Mouse (Mus musculus): ENCODE measurements around the gene Mia. TPM values are rescaled to one million over a fixed set of nuclear protein-coding genes. Genes with fewer than 3 reads are reported as not detected.

Gene Mia
- polyA plus RNA-seq, 1 experiment from 2014 or later = 28.5 TPM

DNA sequence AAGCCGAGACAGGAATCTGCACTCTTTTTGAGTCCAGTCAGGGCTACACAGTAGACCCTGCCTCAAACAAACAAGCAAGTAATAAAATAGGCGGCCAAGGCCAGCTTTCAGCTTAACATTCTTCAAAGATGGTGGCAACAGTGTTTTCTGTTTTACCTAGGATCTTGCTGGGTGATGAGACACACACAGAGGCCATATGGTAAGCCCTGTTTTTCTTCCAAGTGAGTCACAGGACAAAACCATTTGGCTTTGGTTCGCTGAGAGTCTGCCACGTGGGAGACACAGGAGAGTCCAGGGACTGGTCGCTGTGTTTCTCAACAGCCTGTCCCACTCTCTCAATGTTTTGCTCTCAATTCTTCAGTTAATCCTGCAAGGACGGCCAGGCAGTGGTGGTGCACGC is 37.6 kb upstream of the Mia start:
- H3K27me3 ChIP-seq (ENCODE audit: control insufficient read depth, insufficient read depth, low read length) = no peaks in the 10 kb centered on the region
- H3K27ac ChIP-seq = no peak overlapping the region
- H3K4me2 ChIP-seq (replicated peaks) = no peak overlapping the region
- peaks cover 1% of the 10 kb centered on the region; the same call in 1 of the 2 replicates for H3K4me1 ChIP-seq (replicated peaks; ENCODE audit: control insufficient read depth, insufficient read depth, low read length)
- H3K36me3 ChIP-seq (replicated peaks; ENCODE audit: control insufficient read depth, insufficient read depth) = peaks cover 73% of the 10 kb centered on the region
- no peak overlapping the region for H3K4me3 ChIP-seq (replicated peaks; ENCODE audit: low read length)
- no peak for ATAC-seq (ENCODE audit: low FRiP score)
- no peaks in the 10 kb centered on the region for H3K9me3 ChIP-seq (ENCODE audit: control insufficient read depth, low read length)
- DNase-seq (ENCODE audit: low spot score) = no peak
- H3K9ac ChIP-seq = no peak overlapping the region
- WGBS = 89% methylated on average over 7 of the region's 7 CpGs

DNA sequence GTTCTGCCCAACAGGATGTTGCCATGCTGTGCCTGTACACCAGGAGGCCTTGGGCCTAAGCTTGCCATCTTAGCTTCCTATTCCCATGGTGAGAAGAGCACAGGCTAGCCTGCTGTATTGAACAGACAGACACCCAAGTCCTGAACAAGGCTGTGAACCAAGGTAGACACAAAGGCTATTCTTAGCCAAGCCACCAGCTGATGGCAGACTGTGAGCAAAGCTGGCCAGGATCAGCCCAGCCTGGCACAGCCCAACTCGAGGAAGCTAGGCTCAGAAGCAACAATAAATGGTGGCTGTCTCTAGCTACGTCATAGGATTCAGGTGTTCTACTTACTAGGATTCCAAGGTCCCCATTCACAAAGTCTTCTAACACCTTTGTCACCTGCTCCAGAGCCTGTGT is 31.7 kb upstream of the Mia start:
- H3K4me1 ChIP-seq (replicated peaks; ENCODE audit: control insufficient read depth, insufficient read depth, low read length) = no peaks in the 10 kb centered on the region
- no peak overlapping the region for H3K4me3 ChIP-seq (replicated peaks; ENCODE audit: low read length)
- H3K4me2 ChIP-seq (replicated peaks) = no peak overlapping the region
- H3K27me3 ChIP-seq (ENCODE audit: control insufficient read depth, insufficient read depth, low read length) = no peaks in the 10 kb centered on the region
- no peak for ATAC-seq (ENCODE audit: low FRiP score)
- no peak overlapping the region for H3K27ac ChIP-seq
- DNase-seq (ENCODE audit: low spot score) = no peak
- H3K9ac ChIP-seq = no peak overlapping the region
- peaks cover 97% of the 10 kb centered on the region for H3K36me3 ChIP-seq (replicated peaks; ENCODE audit: control insufficient read depth, insufficient read depth)
- no peaks in the 10 kb centered on the region for H3K9me3 ChIP-seq (ENCODE audit: control insufficient read depth, low read length)
- 94% methylated on average over 2 of the region's 2 CpGs for WGBS

DNA sequence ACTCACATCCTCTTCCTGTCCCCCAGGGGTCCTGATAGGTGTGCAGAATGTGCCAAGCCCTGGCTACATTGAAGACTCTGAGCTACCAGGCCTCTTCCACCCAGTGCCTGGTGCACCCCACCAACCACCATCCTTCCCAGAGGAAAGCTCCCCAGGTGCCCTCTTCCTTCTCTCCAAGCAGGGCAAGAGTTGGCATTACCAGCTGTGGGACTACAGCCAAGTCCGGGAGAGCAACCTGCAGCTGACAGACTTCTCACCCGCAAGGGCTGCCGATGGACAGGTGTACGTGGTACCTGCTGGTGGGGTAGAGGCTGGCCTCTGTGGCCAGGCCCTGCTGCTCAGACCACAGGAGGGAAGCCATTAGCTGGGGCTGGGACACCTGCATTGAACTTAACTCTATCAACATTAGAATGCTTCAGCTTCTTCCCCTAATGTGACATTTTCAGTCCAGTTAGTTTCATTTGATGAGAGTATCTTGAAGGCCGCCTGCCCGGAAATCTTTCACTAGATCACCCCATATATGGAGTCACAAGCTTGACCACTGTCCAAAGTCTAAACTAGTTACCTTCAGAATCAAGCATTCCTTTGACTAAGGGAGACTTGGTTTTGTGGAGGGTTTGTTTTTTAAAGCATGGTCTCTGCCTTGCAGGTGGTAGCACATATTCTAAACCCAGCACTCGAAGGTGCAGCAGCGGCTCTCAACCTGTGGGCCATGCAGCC is 22.9 kb upstream of the Mia start:
- Histone ChIP-seq H3K9ac (no peak overlapping the region), H3K36me3 (replicated peaks; ENCODE audit: control insufficient read depth, insufficient read depth) (peaks cover 65% of the 10 kb centered on the region), H3K27ac (no peak overlapping the region), H3K4me1 (replicated peaks; ENCODE audit: control insufficient read depth, insufficient read depth, low read length) (no peaks in the 10 kb centered on the region), H3K4me2 (replicated peaks) (no peak overlapping the region), H3K27me3 (ENCODE audit: control insufficient read depth, insufficient read depth, low read length) (no peaks in the 10 kb centered on the region), H3K4me3 (replicated peaks; ENCODE audit: low read length) (no peak overlapping the region), H3K9me3 (ENCODE audit: control insufficient read depth, low read length) (no peaks in the 10 kb centered on the region)
- WGBS = 96% methylated on average over 8 of the region's 8 CpGs
- DNase-seq (ENCODE audit: low spot score) = no peak
- ATAC-seq (ENCODE audit: low FRiP score) = no peak

DNA sequence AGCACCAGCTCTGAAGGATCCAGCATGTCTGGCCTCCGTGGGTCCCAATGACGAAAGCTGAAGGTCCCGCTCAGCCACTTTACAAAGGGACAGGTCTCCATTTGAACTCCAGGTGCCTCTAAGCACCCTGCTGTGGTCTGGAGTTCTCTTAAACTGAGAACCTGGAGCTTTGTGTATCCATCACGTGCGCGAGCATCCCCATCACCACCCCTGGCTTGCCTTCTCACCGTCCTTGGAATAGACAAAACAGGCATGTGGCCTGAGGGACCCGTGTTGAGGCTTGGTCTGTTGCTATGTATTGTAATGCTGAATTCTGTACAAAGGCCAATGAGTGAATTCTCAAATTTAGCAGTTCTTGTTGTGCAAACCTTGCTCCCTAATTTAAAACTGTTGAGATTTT is 17.8 kb upstream of the Mia start:
- Histone ChIP-seq H3K9me3 (ENCODE audit: control insufficient read depth, low read length) (no peaks in the 10 kb centered on the region), H3K4me1 (replicated peaks; ENCODE audit: control insufficient read depth, insufficient read depth, low read length) (peaks cover 15% of the 10 kb centered on the region), H3K27me3 (ENCODE audit: control insufficient read depth, insufficient read depth, low read length) (no peaks in the 10 kb centered on the region), H3K27ac (no peak overlapping the region), H3K9ac (no peak overlapping the region), H3K4me2 (replicated peaks) (no peak overlapping the region), H3K36me3 (replicated peaks; ENCODE audit: control insufficient read depth, insufficient read depth) (peaks cover 24% of the 10 kb centered on the region), H3K4me3 (replicated peaks; ENCODE audit: low read length) (no peak overlapping the region)
- DNase-seq (ENCODE audit: low spot score) (no peak), ATAC-seq (ENCODE audit: low FRiP score) (no peak)
- WGBS = 94% methylated on average over 8 of the region's 8 CpGs

DNA sequence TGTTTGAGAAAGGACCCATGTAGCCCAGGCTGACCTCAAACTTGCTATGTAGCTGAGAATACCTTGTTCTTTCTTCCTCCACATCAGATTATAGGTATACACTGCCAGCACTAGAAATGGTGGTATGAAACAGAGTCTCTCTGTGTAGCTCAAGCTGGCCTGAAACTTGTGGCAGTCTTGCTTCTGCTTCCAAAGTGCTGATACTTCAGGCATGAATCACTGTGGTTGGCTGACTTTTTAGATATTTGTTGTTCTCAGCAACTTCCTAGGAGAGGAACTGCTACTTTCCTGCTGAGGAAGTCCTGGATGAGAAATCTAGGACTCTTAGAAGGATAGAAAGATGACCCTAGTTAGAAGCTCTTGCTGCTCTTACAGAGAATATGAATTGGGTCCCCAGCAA is 17.4 kb upstream of the Mia start:
- ATAC-seq (ENCODE audit: low FRiP score) (no peak), DNase-seq (ENCODE audit: low spot score) (no peak)
- Histone ChIP-seq H3K27ac (no peak overlapping the region), H3K36me3 (replicated peaks; ENCODE audit: control insufficient read depth, insufficient read depth) (peaks cover 23% of the 10 kb centered on the region), H3K9ac (no peak overlapping the region), H3K9me3 (ENCODE audit: control insufficient read depth, low read length) (no peaks in the 10 kb centered on the region), H3K27me3 (ENCODE audit: control insufficient read depth, insufficient read depth, low read length) (no peaks in the 10 kb centered on the region), H3K4me1 (replicated peaks; ENCODE audit: control insufficient read depth, insufficient read depth, low read length) (peaks cover 15% of the 10 kb centered on the region), H3K4me2 (replicated peaks) (no peak overlapping the region), H3K4me3 (replicated peaks; ENCODE audit: low read length) (no peak overlapping the region)

DNA sequence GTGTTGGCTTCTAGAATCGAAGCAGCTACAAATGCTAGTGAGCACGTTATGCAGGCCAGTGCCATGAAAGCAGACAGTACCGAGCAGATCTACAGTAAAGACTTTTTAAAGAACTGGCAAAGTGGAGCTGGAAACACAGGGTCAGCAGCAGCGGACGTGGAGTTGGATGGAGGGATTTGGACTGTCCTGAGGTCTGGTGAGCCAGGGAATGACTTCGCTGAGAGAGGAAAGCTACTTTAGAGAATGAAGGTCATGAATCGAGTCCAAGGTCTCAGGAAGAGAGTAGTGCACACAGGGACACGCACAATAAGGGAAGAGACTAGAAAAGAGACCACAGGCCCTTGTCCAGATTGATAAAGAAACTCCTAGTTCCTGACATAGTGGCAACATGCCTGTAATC is 16.7 kb upstream of the Mia start:
- Histone ChIP-seq H3K9me3 (ENCODE audit: control insufficient read depth, low read length) (no peaks in the 10 kb centered on the region), H3K4me1 (replicated peaks; ENCODE audit: control insufficient read depth, insufficient read depth, low read length) (peaks cover 15% of the 10 kb centered on the region), H3K27me3 (ENCODE audit: control insufficient read depth, insufficient read depth, low read length) (no peaks in the 10 kb centered on the region), H3K9ac (no peak overlapping the region), H3K4me3 (replicated peaks; ENCODE audit: low read length) (no peak overlapping the region), H3K4me2 (replicated peaks) (no peak overlapping the region), H3K36me3 (replicated peaks; ENCODE audit: control insufficient read depth, insufficient read depth) (peaks cover 23% of the 10 kb centered on the region), H3K27ac (no peak overlapping the region)
- DNase-seq (ENCODE audit: low spot score) (no peak), ATAC-seq (ENCODE audit: low FRiP score) (no peak)
- 95% methylated on average over 8 of the region's 8 CpGs for WGBS

DNA sequence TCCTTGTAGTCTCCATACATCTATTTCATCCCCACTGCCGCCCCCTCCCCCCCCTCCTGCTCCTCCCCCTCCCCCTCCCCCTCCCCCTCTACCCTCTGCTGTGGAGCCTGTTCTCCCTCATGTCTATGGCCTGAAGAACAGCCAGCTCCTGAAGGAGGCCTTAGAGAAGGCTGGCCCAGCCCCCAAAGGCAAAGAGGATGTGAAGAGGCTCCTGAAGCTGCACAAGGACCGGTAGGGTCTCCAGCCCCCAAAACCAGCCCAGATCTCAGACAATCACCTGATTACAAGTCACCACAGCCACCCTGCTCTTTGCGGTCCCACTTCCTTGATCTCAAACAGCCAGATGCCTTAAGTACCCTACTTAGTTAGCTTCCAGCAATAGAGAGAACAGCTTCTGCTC is 16.2 kb upstream of the Mia start:
- H3K9me3 ChIP-seq (ENCODE audit: control insufficient read depth, low read length) = no peaks in the 10 kb centered on the region
- H3K27ac ChIP-seq = no peak overlapping the region
- no peaks in the 10 kb centered on the region for H3K27me3 ChIP-seq (ENCODE audit: control insufficient read depth, insufficient read depth, low read length)
- 87% methylated on average over 3 of the region's 3 CpGs for WGBS
- no peak overlapping the region for H3K9ac ChIP-seq
- H3K4me2 ChIP-seq (replicated peaks) = no peak overlapping the region; the same call in 1 of the 2 replicates
- H3K4me3 ChIP-seq (replicated peaks; ENCODE audit: low read length) = no peak overlapping the region
- H3K36me3 ChIP-seq (replicated peaks; ENCODE audit: control insufficient read depth, insufficient read depth) = peaks cover 23% of the 10 kb centered on the region
- H3K4me1 ChIP-seq (replicated peaks; ENCODE audit: control insufficient read depth, insufficient read depth, low read length) = peaks cover 15% of the 10 kb centered on the region
- DNase-seq (ENCODE audit: low spot score) (no peak), ATAC-seq (ENCODE audit: low FRiP score) (no peak)

DNA sequence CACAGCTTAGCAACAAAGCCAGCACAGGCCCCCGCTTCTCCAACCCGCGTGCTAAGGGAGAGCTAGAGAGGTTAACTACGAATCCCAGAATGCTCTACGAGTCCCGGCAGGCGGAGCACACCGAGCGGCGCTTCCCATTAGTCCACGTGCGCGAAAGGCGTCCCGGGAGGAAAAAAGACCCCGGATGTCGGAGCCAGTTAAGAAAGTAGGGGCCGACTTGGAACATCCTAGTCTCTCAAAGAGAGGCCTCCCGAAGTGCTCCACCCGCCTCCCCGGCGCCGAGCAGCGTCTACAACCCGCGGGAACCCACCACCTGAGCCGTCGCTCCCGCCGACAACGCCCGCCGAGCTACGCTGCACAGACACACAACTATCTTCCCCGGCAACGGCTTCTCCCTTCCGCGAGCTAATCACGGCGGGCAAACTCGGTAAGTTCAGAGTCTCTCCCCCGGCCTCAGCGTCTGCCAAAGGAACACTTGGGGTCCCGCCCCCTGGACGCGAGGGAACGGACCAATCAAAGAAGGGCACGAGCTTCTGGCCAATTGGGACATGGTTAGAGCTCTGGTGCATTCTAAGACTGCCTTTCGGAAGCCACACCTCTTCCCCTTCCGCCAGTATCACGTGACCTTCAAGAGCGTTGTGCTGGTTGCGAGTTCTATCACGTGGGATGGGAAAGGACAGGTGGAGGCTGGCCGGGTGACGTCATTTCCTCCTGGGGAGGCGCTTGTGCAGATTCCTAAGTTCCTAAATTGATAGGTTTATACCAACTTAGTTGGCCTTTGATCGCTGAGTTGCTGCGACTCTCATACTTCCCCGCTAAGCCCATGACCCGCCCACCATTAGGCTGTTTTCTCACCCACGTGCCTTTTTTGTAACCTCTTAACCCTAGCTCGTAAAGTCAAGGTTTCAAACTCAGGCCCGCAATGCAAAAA is 15.0 kb upstream of the Mia start, which contains the start of the genes BC024978 and Snrpa:
Gene BC024978, plus strand, starts transcription at position 101 of the 931 bp plus-strand sequence.
Gene Snrpa, minus strand, starts transcription at position 591 of the 931 bp plus-strand sequence.
- DNase-seq (ENCODE audit: low spot score) (peak; percentile 95), ATAC-seq (ENCODE audit: low FRiP score) (peak; percentile 98)
- Histone ChIP-seq H3K27me3 (ENCODE audit: control insufficient read depth, insufficient read depth, low read length) (no peaks in the 10 kb centered on the region), H3K36me3 (replicated peaks; ENCODE audit: control insufficient read depth, insufficient read depth) (peaks cover 32% of the 10 kb centered on the region), H3K27ac (peak within 1 kb of the TSS; percentile 92), H3K4me3 (replicated peaks; ENCODE audit: low read length) (peak within 1 kb of the TSS; percentile 76), H3K9ac (peak within 1 kb of the TSS; percentile 78), H3K4me1 (replicated peaks; ENCODE audit: control insufficient read depth, insufficient read depth, low read length) (peaks cover 15% of the 10 kb centered on the region), H3K9me3 (ENCODE audit: control insufficient read depth, low read length) (no peaks in the 10 kb centered on the region), H3K4me2 (replicated peaks) (peak within 1 kb of the TSS; percentile 89)
- WGBS = under 1% methylated on average over 63 of the region's 64 CpGs

DNA sequence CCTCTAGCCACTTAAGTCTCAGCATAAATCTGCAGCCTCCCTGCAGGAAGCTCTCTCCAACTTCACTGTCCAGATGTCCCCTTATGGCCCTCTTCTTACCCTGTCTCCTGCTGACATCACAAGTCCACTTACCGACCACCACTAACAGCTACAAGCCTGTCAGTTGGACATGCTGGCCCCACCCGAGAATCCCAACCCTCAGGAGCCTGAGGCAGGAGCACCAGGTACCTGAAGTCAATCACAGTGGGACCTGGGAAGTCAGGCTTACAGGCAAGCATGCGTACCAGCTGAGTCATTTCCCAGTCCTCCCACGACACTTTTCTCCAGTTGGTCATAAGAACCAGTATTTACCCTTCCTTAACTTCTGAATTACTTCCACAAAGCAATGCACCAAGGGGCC is 12.8 kb upstream of the Mia start:
- 90% methylated on average over 4 of the region's 4 CpGs for WGBS
- H3K27ac ChIP-seq = no peak overlapping the region
- H3K4me1 ChIP-seq (replicated peaks; ENCODE audit: control insufficient read depth, insufficient read depth, low read length) = peaks cover 15% of the 10 kb centered on the region
- H3K4me3 ChIP-seq (replicated peaks; ENCODE audit: low read length) = no peak overlapping the region
- peaks cover 53% of the 10 kb centered on the region for H3K36me3 ChIP-seq (replicated peaks; ENCODE audit: control insufficient read depth, insufficient read depth)
- no peak for ATAC-seq (ENCODE audit: low FRiP score)
- no peak for DNase-seq (ENCODE audit: low spot score)
- H3K9ac ChIP-seq = peak overlapping the region; percentile 6; the same call in 1 of the 2 replicates
- no peaks in the 10 kb centered on the region for H3K27me3 ChIP-seq (ENCODE audit: control insufficient read depth, insufficient read depth, low read length)
- H3K4me2 ChIP-seq (replicated peaks) = no peak overlapping the region
- no peaks in the 10 kb centered on the region for H3K9me3 ChIP-seq (ENCODE audit: control insufficient read depth, low read length)
